Mouse (Mus musculus): ENCODE results near the gene Masp1.
A peak's percentile ranks its signal among the peaks of the same experiment; 100 is the strongest.

Gene Masp1

GRCm38 (mm10) chr16:23458906-23459588 is 61.6 kb downstream of the Masp1 start:
- no peak for DNase-seq (ENCODE audit: low spot score)

DNA sequence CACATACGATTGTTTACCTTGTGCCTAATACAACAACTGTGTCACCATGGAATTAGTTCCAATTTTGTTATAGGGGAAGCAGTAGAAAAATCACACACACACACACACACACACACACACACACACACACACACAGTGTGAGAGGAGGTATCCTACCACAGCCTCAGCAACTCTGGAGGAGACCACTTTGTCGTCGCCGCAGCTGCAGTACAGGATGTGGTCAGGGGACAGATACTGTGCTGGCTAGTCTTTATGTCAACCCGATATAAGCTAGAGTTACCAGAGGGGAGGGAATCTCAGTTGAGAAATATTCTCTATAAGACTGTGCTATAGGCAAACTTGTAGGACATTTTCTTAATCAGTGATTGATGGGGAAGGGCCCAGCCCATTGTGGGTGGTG is 63.3 kb downstream of the Masp1 start:
- DNase-seq (ENCODE audit: low spot score) = no peak

DNA sequence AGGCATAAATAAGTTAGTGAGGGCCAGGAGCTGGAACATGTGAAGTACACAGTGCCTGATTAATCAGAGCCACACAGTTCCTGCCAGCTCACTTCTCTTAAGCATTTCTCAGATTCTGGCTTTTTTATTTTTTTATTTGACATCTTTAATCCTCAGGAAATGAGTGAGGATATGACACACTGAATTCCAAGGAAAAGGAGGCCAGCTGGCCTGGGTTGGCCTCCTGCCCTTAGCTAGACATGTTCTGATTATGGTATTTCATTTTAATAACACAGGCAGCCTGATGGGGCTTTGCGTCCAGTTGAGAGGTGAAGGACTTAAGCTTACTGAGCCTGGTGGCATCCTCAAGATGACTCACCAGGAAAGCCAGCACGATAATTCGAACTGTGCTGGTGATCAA is 64.1 kb downstream of the Masp1 start:
- peak; percentile 16 for DNase-seq (ENCODE audit: low spot score)

GRCm38 (mm10) chr16:23454376-23454775 is 66.2 kb downstream of the Masp1 start:
- no peak for DNase-seq (ENCODE audit: low spot score)

- peak; percentile 24 for DNase-seq (ENCODE audit: low spot score)
Measured at GRCm38 (mm10) chr16:23452476-23452875, 68.1 kb downstream of the Masp1 start.

GRCm38 (mm10) chr16:23450816-23451215 is 69.8 kb downstream of the Masp1 start:
- DNase-seq (ENCODE audit: low spot score) = no peak

DNA sequence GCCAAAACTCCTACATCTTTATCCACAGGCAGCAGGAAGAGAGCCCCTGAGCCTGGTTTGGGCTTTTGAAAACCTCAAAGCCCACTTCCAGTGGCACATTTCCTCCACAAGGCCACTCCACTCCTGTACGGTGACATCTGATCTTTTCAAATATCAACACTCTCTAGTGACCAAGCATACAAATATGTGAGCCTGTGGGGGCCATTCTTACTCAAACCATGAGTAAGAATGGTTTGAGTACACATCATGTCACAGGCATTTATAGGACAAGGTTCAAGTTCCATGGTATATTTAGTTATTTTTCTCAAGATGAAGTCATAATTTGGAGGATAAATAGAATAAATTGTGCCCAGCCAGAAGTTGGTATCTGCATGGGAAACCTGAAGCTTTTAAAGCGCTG is 70.7 kb downstream of the Masp1 start:
- no peak for DNase-seq (ENCODE audit: low spot score)

DNA sequence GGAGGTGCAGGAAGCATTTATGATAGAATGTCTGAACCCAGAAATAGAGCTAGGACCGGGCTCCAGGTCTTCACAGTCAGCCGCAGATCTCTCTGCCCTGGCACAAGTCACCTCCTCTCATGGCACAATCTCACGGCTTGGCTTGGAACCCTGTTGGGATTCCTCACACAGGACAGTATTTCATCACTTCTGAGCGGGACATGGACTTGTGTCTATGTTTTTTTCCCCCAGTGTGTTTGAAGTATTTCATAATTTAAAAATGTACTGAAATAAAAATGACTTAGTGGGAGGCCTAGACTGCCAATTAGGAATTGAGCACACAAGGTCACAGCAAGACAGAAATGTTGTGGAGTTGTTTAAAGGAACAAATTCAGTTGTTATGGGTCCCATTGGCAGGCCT is 76.4 kb downstream of the Masp1 start:
- DNase-seq (ENCODE audit: low spot score) = no peak

DNA sequence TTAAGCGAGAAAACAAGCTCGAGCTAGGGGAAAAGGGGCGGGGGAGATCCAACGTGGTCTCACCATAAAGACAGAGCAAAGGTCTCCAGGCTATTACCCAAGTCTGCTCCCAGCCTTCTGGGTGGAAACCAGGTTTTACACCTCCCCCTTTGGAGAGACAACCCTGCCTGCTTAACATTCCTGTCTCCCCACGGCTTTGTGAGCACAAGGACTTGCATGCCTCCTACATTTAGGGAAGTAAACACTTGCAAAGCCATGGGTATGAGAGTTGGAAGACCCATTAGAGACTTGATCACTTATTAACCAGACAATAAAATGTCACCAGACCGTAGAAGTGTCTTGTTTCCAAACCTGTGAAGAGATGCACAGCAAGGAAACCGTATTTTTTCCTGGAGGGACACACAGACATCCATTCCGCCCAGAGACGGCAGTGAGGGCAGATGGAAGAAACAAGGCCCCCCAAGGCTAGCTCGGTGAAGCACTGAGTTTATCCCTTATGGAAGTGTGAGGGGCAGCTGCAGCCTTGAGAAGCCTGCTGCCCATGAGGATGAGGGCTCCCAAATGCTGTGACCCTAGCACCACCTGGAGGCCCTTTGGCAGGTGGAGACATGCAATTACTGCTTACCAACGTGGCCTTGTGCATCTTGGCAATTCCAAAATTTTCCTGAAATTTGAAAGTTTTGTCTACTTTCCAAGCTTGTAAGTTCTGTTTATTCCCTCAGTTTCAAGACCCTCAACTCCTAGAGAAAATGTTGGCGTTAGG is 83.0 kb downstream of the Masp1 start:
- no peak for DNase-seq (ENCODE audit: low spot score)

DNA sequence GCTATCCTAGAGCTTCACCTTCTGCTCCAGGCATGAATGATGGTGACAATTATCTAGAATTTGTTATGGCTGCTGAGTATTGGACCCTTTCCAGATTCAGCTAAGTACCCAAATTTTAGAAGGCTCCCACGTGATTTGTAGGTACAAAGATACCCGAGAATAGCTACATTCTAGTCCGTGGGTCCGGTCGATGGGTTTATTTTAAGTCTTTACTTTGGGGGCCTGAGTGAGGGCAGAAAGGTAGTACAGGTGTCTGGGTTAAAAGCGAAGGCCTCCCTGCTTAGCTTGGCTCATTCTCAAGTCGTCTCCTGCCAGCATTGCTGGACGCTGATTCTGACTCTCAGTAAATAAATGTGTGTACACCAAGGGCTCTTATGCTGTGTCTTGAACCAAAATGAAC is 90.6 kb downstream of the Masp1 start:
- DNase-seq (ENCODE audit: low spot score) = no peak

GRCm38 (mm10) chr16:23428647-23429319 is 91.8 kb downstream of the Masp1 start, which contains the start of gene Rtp1:
Gene Rtp1 (plus strand): TSS chr16:23429133.
- no peak for DNase-seq (ENCODE audit: low spot score)

DNA sequence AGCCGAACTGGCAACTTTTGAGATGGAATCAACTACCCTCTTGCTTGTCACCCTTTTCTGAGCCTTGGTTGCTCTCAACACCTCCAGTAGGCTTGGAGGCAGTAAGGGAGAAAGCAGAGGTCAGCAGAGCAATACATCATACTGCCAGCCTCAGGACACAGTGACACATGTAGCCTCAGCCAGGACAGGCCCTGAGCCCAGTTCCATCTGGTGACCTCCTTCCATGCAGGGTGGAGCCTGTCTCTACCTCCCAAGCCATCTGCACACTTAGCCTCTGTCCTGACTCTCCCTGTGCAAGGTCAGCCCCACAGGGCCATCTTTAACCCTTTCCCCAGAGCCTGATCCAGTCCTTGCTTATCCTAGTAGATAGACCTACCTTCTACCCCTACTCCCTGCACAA is 92.9 kb downstream of the Masp1 start:
- DNase-seq (ENCODE audit: low spot score) = no peak

DNA sequence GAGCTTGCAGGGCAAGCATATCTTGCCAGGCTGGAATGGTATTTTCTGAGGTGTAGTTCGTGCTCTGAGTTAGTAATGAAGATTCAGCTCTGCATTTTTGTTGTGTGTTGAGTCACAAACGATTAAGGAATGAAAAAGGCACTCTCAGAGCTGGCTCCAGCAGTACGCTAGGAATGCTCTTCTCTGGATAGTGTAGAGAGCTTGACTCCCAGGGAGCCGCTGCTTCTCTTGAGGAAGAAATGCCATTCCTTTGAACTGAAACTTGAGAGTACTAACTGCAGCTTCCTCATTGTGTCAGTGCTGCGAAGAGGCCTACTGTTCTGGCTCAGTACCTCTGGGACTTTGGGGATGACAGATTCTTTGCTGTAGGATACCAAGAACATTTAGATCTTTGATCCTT is 96.8 kb downstream of the Masp1 start:
- DNase-seq (ENCODE audit: low spot score) = no peak

- DNase-seq (ENCODE audit: low spot score) = no peak
Measured at GRCm38 (mm10) chr16:23419565-23420085, 101.0 kb downstream of the Masp1 start.

GRCm38 (mm10) chr16:23417456-23418240 is 103.0 kb downstream of the Masp1 start:
- DNase-seq (ENCODE audit: low spot score) = no peak

- no peak for DNase-seq (ENCODE audit: low spot score)
Measured at GRCm38 (mm10) chr16:23416657-23417293, 103.8 kb downstream of the Masp1 start.

- no peak for DNase-seq (ENCODE audit: low spot score)
Measured at GRCm38 (mm10) chr16:23416261-23416656, 104.4 kb downstream of the Masp1 start.

DNA sequence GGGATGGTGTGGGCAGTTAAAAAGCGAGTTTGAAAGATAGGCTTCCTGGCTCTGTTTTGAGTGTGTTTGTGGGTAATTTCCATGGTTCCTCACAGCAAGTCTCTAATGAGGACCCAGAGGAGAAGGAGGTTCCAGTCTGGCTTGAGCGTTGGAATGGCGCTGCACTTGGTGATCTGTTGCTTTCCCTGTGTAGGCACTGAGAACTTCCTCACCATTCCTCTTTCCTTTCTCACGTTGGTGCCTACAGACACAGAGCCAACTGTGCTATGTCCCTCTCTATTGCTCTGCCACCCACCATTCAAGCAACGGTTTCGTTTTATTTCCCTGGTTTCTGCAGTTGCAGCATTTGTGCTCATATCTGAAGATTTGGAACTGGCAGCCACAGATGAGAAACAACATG is 107.7 kb downstream of the Masp1 start:
- DNase-seq (ENCODE audit: low spot score) = no peak

DNA sequence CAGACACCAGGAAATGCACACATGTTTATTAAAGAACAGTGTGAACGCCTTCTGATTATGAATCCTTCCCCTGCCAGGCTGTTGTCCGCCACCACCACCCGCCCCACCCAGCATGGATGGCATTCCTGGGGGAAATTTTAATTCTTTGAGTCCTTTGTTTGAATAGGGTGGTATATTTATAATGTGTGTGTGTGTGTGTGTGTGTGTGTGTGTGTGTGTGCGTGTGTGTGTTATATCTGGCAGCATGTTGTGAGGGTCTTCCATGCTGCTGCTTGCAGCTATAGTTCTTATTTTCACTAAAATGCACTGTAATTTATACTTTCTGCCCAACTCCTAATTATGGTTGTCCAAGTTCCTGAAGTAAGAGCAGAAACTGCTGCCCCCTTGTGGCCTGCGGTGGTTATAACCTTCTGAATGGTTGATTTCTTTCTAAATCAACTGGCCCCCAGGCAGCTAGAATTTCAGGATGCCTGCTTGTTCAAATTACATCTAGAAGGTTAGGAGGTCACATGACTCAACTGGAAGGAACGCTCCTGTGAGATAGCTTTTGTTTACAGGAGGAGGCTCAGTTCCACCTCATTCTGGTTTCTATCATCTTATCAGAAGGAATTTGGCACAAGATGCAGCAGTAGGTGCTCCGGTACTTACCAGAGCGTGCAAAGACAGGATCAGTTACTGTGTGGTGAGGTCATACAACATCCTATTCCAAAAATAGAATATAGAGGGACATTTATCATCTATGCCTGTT is 117.4 kb downstream of the Masp1 start:
- peak; percentile 78 for DNase-seq (ENCODE audit: low spot score)

GRCm38 (mm10) chr16:23401959-23402358 is 118.7 kb downstream of the Masp1 start:
- no peak for DNase-seq (ENCODE audit: low spot score)

- no peak for DNase-seq (ENCODE audit: low spot score)
Measured at GRCm38 (mm10) chr16:23401463-23401862, 119.2 kb downstream of the Masp1 start.

Measured in urinary bladder, postnatal 25 days (tissue).